ENCODE assay signal across 10 mouse cellular contexts in the genomic region with DNA sequence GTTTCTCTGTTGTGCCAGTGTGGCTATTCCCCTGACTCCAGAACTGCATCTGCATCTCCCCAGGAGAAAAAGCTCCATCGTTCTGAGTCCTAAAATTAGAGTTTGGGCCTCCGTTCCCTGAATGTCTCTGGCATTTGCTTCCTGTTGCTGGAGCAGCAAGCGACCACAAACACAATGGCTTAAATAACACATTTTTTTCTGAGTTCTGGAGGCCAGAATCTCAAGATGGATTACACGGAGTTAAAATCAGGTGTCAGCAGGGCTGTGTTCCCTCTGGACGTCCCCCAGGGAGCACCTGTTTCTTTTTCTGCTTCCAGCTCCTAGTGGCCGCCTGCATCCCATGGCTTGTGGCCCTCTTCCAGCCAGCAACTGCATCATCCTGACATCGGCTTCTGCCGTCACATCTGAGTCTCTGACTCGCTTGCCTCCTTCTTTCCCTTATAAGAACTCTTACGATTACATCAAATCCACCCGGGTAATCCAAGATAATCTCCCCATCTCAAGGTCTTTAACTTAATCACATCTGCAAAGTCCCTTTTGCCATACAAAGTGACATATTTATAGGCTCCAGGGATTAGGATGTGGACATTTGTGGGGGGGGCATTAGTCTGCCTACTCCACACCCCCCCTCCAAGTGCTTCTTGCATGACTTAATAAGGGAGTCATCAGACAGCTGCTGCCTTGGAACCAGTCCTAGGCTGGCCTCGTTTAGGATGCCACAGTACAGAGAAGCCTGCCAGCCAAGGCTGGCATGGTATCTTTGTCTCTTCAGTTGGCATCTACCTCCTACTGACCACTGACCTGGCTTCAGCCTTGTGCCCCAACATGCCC. TPM values are rescaled to one million over a fixed set of nuclear protein-coding genes. Genes with fewer than 3 reads are reported as not detected.
DNase-seq lines count a peak whose midpoint lies in the region; ATAC-seq and TF ChIP-seq lines count a peak whose summit lies in the region.
"Had no signal": no experiment of that assay in that cellular context is flagged by ENCODE, and none has a peak within 500 bp of the region (broad histone marks: within the 10 kb centered on the region; RNA-seq: fewer than 3 reads in every experiment).

No protein-coding gene starts in this region.

- 0 out of 2 replicates have a peak, but pooled peaks cover 2% of the 10 kb centered on the region for H3K27me3 ChIP-seq in midbrain, embryonic 15.5 days (replicated peaks)
- peaks cover 2% of the 10 kb centered on the region; the same call in 1 of the 2 replicates for H3K27me3 ChIP-seq in liver, postnatal 0 days (ENCODE audit: insufficient read depth, low read length)

- 33% methylated on average over 12 of the region's 12 CpGs for WGBS in midbrain, embryonic 15.5 days
- WGBS in liver, postnatal 0 days (ENCODE audit: insufficient replicate concordance) = 63% methylated on average over 12 of the region's 12 CpGs

- H3K36me3 ChIP-seq in midbrain, embryonic 15.5 days (replicated peaks) = no peaks in the 10 kb centered on the region
- no peaks in the 10 kb centered on the region for H3K36me3 ChIP-seq in liver, postnatal 0 days (replicated peaks; ENCODE audit: insufficient read depth, low read length)

- no peak overlapping the region for H3K27ac ChIP-seq in midbrain, embryonic 15.5 days
- H3K27ac ChIP-seq in liver, postnatal 0 days (ENCODE audit: low read depth) = no peak overlapping the region
- H3K27ac ChIP-seq: left cerebral cortex, adult 2 months had no signal

- no peak overlapping the region for H3K4me2 ChIP-seq in midbrain, embryonic 15.5 days
- no peak overlapping the region for H3K4me2 ChIP-seq in liver, postnatal 0 days (ENCODE audit: low read depth, low read length)

- DNase-seq in heart, adult 8-10 months (ENCODE audit: low spot score) = peak; percentile 55
- no peak for DNase-seq in heart, postnatal 36 days
- DNase-seq in Muller cell, postnatal 12 days (ENCODE audit: inconsistent ontology term) = peak; percentile 88
- DNase-seq in cerebellum, postnatal 10 days = peak; percentile 95 to 96
- DNase-seq in kidney, adult 8-10 months = no peak
- DNase-seq in T-cell, adult 2 months (ENCODE audit: low spot score) = no peak
- no peak for DNase-seq in liver, postnatal 0 days

- 0 out of 2 replicates have a peak, but pooled peaks have one; percentile 13 for ATAC-seq in midbrain, embryonic 15.5 days (replicated peaks)
- ATAC-seq in liver, postnatal 0 days = no peak

- intact Hi-C loops in heart, postnatal 36 days (cut with DNase I) = loop anchor here (5.0 kb wide), 1 partner anchor 88 kb away; no protein-coding TSS in a partner anchor

- H3K4me1 ChIP-seq in midbrain, embryonic 15.5 days = peaks cover 24% of the 10 kb centered on the region
- no peaks in the 10 kb centered on the region for H3K4me1 ChIP-seq in liver, postnatal 0 days (ENCODE audit: insufficient read depth)

- no peaks in the 10 kb centered on the region for H3K9me3 ChIP-seq in midbrain, embryonic 15.5 days
- H3K9me3 ChIP-seq in liver, postnatal 0 days (ENCODE audit: low read length) = no peaks in the 10 kb centered on the region

- no peak overlapping the region for H3K9ac ChIP-seq in midbrain, embryonic 15.5 days
- H3K9ac ChIP-seq in liver, postnatal 0 days (replicated peaks) = no peak overlapping the region

- no peak for TF ChIP-seq CTCF in liver, postnatal 0 days (IDR thresholded peaks at IDR 0.05; ENCODE audit: low read depth)

- TF ChIP-seq EP300 in liver, postnatal 0 days (IDR thresholded peaks at IDR 0.05; ENCODE audit: low read depth) = no peak

- H3K4me3 ChIP-seq in midbrain, embryonic 15.5 days = no peak overlapping the region
- H3K4me3 ChIP-seq in liver, postnatal 0 days (ENCODE audit: low read depth, low read length) = no peak overlapping the region
- H3K4me3 ChIP-seq: left cerebral cortex, adult 2 months; megakaryocyte, embryonic 14.5 days had no signal

RNA-seq across cellular contexts. Expression of gene Enho, which starts 21.0 kb away (rescaled TPM):
- 10 to 100 TPM in 2 of 4 experiments, 1 to 10 TPM in 2; 8.9 to 13.9 (median 11.1) TPM for total RNA-seq in heart, adult 8-10 months (2022)
- total RNA-seq in heart, postnatal 36 days (2021) = 1 to 10 TPM; 9.1 to 9.9 TPM
- 121 and 122 TPM in 2 replicates for polyA plus RNA-seq in midbrain, embryonic 15.5 days (2015; fragmentation: Nextera tagmentation; extraction: Ambion mirVana)
- 25.2 and 26.4 TPM in 2 replicates for polyA plus RNA-seq in liver, postnatal 0 days (2015; fragmentation: Nextera tagmentation; extraction: Ambion mirVana)

RNA-seq across cellular contexts. Expression of gene Dnaic1, which starts 49.6 kb away (rescaled TPM):
- total RNA-seq in heart, adult 8-10 months (2022) = 1 to 10 TPM; 1.7 to 6.2 (median 3.5) TPM
- 1 to 10 TPM; 2.6 to 3.7 TPM for total RNA-seq in heart, postnatal 36 days (2021)
- polyA plus RNA-seq in midbrain, embryonic 15.5 days (2015; fragmentation: Nextera tagmentation; extraction: Ambion mirVana) = 3.3 and 3.5 TPM in 2 replicates
- polyA plus RNA-seq in liver, postnatal 0 days (2015; fragmentation: Nextera tagmentation; extraction: Ambion mirVana) = 10.6 and 14.2 TPM in 2 replicates

RNA-seq across cellular contexts. Expression of gene Fam219a, which starts 49.8 kb away (rescaled TPM):
- 10 to 100 TPM; 12.3 to 16.5 (median 14.1) TPM for total RNA-seq in heart, adult 8-10 months (2022)
- 10 to 100 TPM; 14.7 to 15.1 TPM for total RNA-seq in heart, postnatal 36 days (2021)
- polyA plus RNA-seq in midbrain, embryonic 15.5 days (2015; fragmentation: Nextera tagmentation; extraction: Ambion mirVana) = 16.8 and 18.3 TPM in 2 replicates
- polyA plus RNA-seq in liver, postnatal 0 days (2015; fragmentation: Nextera tagmentation; extraction: Ambion mirVana) = 0.77 and 1.0 TPM in 2 replicates

Comparison
In these comparisons a context has a peak if more than half of its experiments do, and no peak if none do; other contexts are left out.
1. DNase-seq: peak in heart, adult 8-10 months (single experiment), Muller cell, postnatal 12 days (single experiment) and cerebellum, postnatal 10 days (2 of 2); none in heart, postnatal 36 days (0 of 2), kidney, adult 8-10 months (0 of 2), T-cell, adult 2 months (single experiment) and liver, postnatal 0 days (single experiment).